Mouse (Mus musculus) heart, postnatal 25 days (tissue): ENCODE results near the gene Sema4g. TPM values are rescaled to one million over a fixed set of nuclear protein-coding genes. Genes with fewer than 3 reads are reported as not detected.

Experiments
- DNase-seq: peaks from one replicate; pipeline ENCODE4 v3.0.0; 2022; ENCODE audit warnings: low spot score
- intact Hi-C: fragments of 180-260 bp; cut with DNase I; formaldehyde crosslinking; loops from one replicate; pipeline ENCODE4 v1.15.1; 2025
- total RNA-seq, 2 experiments: library from RNA; stranded (reverse); gene quantifications; 2 replicates each; pipeline ENCODE4 v1.2.3; 2021

Gene Sema4g
- total RNA-seq, 2 experiments from 2014 or later, result 0.26 to 0.39 TPM

DNA sequence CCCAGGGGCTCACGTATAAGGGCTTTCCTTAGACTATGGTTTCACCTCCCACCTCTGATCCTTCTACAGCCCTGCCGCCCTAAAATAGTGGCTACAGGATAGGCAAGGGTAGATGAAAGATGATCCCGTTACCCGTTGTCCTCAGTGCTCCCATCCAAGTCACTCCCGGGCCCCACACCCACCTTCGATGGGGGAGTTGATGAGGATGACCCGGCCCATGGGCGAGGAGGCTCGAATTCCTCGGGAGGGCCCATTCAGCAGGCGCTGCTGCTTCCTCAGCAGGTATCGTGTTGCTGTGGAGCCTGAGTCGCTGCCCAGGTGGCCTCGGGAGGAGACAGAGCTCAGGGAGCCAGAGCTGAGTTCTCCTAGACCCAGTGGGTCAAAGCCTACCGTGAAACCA, 56.3 kb downstream of the Sema4g start:
- intact Hi-C loops, result no loop called here
- no peak for DNase-seq

DNA sequence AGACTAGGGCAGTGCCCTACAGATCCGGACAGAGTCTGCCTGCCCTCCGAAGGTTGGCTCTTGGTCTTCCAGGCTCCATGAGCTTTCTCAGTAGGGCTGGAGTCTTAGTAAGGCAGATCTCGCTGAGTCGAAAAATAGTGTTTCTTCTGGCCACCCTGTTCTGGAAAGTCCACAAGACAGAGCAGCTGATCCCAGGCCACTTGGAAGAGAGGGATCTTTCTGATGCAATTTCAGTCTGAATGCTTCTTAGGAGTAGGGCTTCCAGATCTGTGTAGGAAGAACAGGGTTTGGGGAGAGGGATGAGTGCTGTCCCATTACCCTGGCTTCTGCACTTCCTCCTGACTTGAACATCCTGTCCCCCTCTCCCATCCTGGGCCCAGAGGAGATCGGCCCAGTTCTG, 56.8 kb downstream of the Sema4g start, which contains the start of gene Pdzd7:
Pdzd7 (minus strand) TSS at position 67 of the 400 bp plus-strand sequence.
- no peak for DNase-seq
- intact Hi-C loops, result no loop called here

DNA sequence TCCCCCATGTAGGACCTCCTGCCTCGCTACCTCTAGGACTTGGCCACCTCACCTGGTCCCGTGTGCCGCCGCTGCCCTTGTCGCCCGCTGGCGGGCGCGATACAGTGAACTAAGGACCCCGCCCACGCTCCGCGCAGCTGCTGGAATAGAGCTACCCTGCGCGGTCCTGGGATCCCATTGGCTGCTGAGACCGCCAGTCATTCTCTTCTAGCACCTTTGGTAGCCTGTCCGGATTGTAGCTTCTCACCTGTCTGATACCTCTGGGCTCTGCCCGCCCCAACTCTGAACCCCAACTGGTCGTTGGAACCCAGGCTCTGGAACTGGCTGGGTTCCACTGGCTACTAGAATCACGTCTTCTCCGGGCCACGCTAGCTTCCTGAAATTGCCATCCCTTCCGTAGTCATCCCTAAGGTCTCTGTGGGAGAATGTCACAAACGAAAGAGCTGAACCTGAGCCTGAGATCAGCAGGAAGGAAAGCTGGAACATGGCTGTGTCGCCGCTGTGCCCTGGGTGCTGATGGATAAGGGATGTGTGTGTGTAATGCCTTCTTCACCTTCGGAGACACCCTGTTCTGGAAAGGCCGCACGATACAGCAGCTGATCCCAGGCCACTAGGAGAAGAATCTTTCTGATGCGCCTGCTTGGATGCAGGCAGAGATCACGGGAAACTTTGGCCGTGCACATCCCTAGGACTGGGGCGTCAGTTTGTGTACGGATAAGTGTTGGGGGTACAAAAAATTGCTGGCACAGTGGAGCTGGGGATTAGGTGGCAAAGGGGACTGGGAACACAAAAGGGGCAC, 57.8 kb downstream of the Sema4g start:
- intact Hi-C loops, result no loop called here
- peak; percentile 70 for DNase-seq

DNA sequence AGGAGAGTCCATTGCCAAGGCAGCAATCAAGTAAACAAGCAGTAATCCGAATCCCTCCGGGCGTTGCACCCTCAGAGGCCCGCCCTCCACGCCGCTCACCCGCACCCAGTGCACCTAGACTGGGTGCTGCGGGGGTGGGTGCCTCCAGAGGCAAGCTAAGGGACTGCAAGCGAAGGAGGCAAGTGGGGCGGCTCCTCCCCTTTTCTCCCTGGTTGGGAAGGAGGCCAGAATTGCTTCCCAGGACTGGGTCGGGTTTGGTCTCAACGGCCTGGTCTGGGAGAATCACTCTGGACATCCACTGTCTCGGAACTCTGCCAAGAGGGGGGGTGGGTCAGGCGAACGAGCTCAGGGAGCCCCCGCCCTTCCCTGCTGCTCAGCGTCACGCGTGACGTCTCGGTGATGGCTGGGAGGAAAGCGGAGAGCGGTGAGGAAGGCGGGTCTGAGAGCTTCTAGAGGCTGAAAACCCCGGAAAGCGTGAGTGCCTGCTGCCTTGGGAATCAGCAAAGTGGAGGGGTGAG, 58.6 kb downstream of the Sema4g start, which contains the start of gene Sfxn3:
Sfxn3 (plus strand) TSS at position 87 of the 518 bp plus-strand sequence.
- peak; percentile 94 for DNase-seq
- intact Hi-C loops, result no loop called here

DNA sequence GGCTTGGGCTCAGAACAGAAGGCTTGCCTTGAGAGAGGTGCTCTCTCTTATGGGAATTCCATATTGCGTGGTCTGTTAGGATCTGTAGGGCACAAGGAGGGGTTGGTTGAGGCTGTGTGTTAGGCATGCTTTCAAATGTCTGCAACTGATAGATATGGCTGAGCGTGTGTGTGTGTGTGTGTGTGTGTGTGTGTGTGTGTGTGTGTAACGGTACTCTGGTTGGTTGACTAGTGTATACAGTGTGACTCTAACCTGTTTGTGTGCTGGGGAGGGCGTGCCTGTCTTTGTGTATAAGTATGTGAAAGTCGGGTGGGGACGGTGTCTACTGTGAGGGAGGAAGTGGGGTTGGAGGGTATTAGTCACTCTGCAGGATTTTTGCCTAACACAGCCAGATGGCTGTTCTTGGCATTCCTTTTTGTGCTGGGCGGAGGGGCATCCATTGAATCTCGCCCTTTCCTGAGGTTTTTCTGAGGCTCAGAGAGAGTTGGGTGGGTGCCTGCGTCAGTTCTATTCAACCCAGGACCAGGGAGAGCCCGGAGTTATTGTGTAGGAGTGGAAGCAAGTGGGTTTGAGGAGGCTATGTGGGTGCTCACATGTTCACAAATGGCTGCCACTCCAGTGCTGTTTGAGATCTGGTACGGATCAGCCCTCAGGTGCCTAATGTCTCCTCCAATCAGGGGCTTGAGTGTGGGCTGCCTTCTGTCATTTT, 59.2 kb downstream of the Sema4g start:
- intact Hi-C loops, result no loop called here
- peak; percentile 66 for DNase-seq

DNA sequence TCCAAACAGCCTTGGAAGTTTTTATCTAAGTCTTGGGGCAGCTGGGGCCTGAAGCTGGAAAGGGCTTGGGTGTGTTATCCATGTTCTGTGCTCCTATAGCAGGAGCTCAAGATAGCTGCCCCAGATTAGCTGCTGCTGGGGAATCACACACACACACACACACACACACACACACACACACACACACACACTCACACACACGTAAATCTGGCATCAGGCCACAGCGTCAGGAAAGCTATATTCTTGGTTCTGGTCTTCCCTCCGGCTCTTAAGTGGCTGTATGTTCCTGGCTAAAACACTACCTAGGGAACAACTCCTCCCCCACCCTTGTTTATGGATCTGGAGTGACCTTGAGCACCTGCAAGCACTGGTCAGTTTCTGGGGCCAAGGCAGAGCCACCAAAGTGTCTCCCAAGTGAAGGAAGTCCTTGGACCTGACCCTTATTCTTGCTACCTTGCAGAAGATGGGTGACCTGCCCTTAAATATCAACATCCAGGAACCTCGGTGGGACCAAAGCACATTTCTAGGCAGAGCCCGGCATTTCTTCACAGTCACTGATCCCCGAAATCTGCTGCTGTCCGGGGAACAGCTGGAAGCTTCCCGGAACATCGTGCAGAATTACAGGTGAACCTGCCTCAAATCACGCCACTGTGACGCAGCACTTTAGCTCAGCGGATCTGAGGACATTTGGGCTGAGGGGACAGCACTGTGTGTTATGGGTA, 59.9 kb downstream of the Sema4g start:
- no peak for DNase-seq
- intact Hi-C loops, result no loop called here

DNA sequence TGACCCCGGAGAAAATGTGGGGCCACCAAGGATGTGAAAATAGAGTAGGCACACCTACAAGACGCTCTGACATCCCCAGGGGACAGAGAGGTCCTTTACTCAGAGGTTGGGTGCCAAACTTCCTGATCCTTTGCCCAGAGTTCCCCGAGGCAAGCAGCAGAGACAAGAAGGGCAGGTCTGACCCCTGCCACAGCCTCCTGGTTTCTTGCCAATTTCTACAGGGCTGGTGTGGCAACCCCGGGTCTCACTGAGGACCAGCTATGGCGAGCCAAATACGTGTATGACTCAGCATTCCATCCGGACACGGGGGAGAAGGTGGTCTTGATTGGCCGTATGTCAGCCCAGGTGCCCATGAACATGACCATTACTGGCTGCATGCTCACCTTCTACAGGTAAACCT, 60.6 kb downstream of the Sema4g start:
- intact Hi-C loops, result no loop called here
- no peak for DNase-seq

Other genes with a start within 250 kb of the Sema4g start
- gene Pax2, start 233.1 kb upstream of the Sema4g start, total RNA-seq, result not detected
- 10 to 100 TPM; 18.4 to 22.0 TPM for gene Slf2, start 58.0 kb upstream of the Sema4g start, total RNA-seq
- 10 to 100 TPM; 27.4 to 28.4 TPM for gene Twnk, start 16.6 kb downstream of the Sema4g start, total RNA-seq
- gene Mrpl43, start 17.3 kb downstream of the Sema4g start, total RNA-seq, result 10 to 100 TPM; 54.9 to 55.4 TPM
- gene Lzts2, start 25.3 kb downstream of the Sema4g start, total RNA-seq, result 10 to 100 TPM; 52.0 to 69.7 TPM
- under 1 TPM in 1 of 2 experiments, not detected in 1; 0.16 TPM for gene Pdzd7, start 56.6 kb downstream of the Sema4g start, total RNA-seq
- 10 to 100 TPM; 10.7 to 13.9 TPM for gene Sfxn3, start 58.4 kb downstream of the Sema4g start, total RNA-seq
- 1 to 10 TPM; 3.8 to 5.2 TPM for gene Kazald1, start 86.1 kb downstream of the Sema4g start, total RNA-seq
- gene Tlx1, start 161.6 kb downstream of the Sema4g start, total RNA-seq, result not detected
- gene Lbx1, start 246.7 kb downstream of the Sema4g start, total RNA-seq, result under 1 TPM in 1 of 2 experiments, not detected in 1; 0.29 TPM